Mouse (Mus musculus): ENCODE measurements around the gene Auts2. TPM values are rescaled to one million over a fixed set of nuclear protein-coding genes. Genes with fewer than 3 reads are reported as not detected.
A peak's percentile ranks its signal among the peaks of the same experiment; 100 is the strongest.

Gene Auts2
- polyA plus RNA-seq, 1 experiment from 2014 or later, result 75.0 TPM

GRCm38 (mm10) chr5:132541951-132542350 lies 1.2 kb downstream of the Auts2 start:
- peak overlapping the region; percentile 85 for H3K4me3 ChIP-seq (replicated peaks; ENCODE audit: low read depth, low read length)
- H3K27ac ChIP-seq (replicated peaks; ENCODE audit: low read depth, low read length), result peak overlapping the region; percentile 91
- DNase-seq, result peak; percentile 76
- no peak for ATAC-seq (ENCODE audit: low FRiP score, low TSS enrichment)
- peaks cover 15% of the 10 kb centered on the region for H3K4me1 ChIP-seq (ENCODE audit: control insufficient read depth, insufficient read depth, low read length)
- H3K9ac ChIP-seq (replicated peaks; ENCODE audit: low read length), result peak overlapping the region; percentile 96
- H3K27me3 ChIP-seq (ENCODE audit: control insufficient read depth, insufficient read depth, low read length), result no peaks in the 10 kb centered on the region
- no peaks in the 10 kb centered on the region for H3K9me3 ChIP-seq (ENCODE audit: control insufficient read depth, low read length)
- WGBS, result under 1% methylated on average over 20 of the region's 21 CpGs
- H3K36me3 ChIP-seq (ENCODE audit: control insufficient read depth, insufficient read depth, low read length), result no peaks in the 10 kb centered on the region
- peak overlapping the region; percentile 71 for H3K4me2 ChIP-seq (ENCODE audit: low read length)

GRCm38 (mm10) chr5:132541371-132541931 lies 1.7 kb downstream of the Auts2 start:
- H3K4me2 ChIP-seq (ENCODE audit: low read length), result peak overlapping the region; percentile 71
- no peaks in the 10 kb centered on the region for H3K36me3 ChIP-seq (ENCODE audit: control insufficient read depth, insufficient read depth, low read length)
- ATAC-seq (ENCODE audit: low FRiP score, low TSS enrichment) (no peak), DNase-seq (peak; percentile 75)
- H3K4me1 ChIP-seq (ENCODE audit: control insufficient read depth, insufficient read depth, low read length), result peaks cover 20% of the 10 kb centered on the region
- WGBS, result under 1% methylated on average over 46 of the region's 46 CpGs
- no peaks in the 10 kb centered on the region for H3K27me3 ChIP-seq (ENCODE audit: control insufficient read depth, insufficient read depth, low read length)
- peak overlapping the region; percentile 85 for H3K4me3 ChIP-seq (replicated peaks; ENCODE audit: low read depth, low read length)
- H3K9me3 ChIP-seq (ENCODE audit: control insufficient read depth, low read length), result no peaks in the 10 kb centered on the region
- H3K27ac ChIP-seq (replicated peaks; ENCODE audit: low read depth, low read length), result peak overlapping the region; percentile 91
- peak overlapping the region; percentile 96 for H3K9ac ChIP-seq (replicated peaks; ENCODE audit: low read length)

GRCm38 (mm10) chr5:132540841-132541311 lies 2.3 kb downstream of the Auts2 start:
- Histone ChIP-seq H3K27ac (replicated peaks; ENCODE audit: low read depth, low read length) (peak overlapping the region; percentile 91), H3K9me3 (ENCODE audit: control insufficient read depth, low read length) (no peaks in the 10 kb centered on the region), H3K9ac (replicated peaks; ENCODE audit: low read length) (peak overlapping the region; percentile 96), H3K4me1 (ENCODE audit: control insufficient read depth, insufficient read depth, low read length) (peaks cover 22% of the 10 kb centered on the region), H3K27me3 (ENCODE audit: control insufficient read depth, insufficient read depth, low read length) (no peaks in the 10 kb centered on the region), H3K36me3 (ENCODE audit: control insufficient read depth, insufficient read depth, low read length) (no peaks in the 10 kb centered on the region), H3K4me3 (replicated peaks; ENCODE audit: low read depth, low read length) (peak overlapping the region; percentile 85), H3K4me2 (ENCODE audit: low read length) (peak overlapping the region; percentile 71)
- DNase-seq (peak; percentile 65), ATAC-seq (ENCODE audit: low FRiP score, low TSS enrichment) (no peak)
- WGBS, result under 1% methylated on average over 6 of the region's 7 CpGs

- Histone ChIP-seq H3K4me3 (replicated peaks; ENCODE audit: low read depth, low read length) (no peak overlapping the region), H3K9ac (replicated peaks; ENCODE audit: low read length) (no peak overlapping the region), H3K4me2 (ENCODE audit: low read length) (no peak overlapping the region), H3K4me1 (ENCODE audit: control insufficient read depth, insufficient read depth, low read length) (peaks cover 33% of the 10 kb centered on the region), H3K27me3 (ENCODE audit: control insufficient read depth, insufficient read depth, low read length) (no peaks in the 10 kb centered on the region), H3K36me3 (ENCODE audit: control insufficient read depth, insufficient read depth, low read length) (no peaks in the 10 kb centered on the region), H3K9me3 (ENCODE audit: control insufficient read depth, low read length) (no peaks in the 10 kb centered on the region), H3K27ac (replicated peaks; ENCODE audit: low read depth, low read length) (no peak overlapping the region)
- DNase-seq (no peak), ATAC-seq (ENCODE audit: low FRiP score, low TSS enrichment) (no peak)
- 87% methylated on average over 4 of the region's 4 CpGs for WGBS
Measured at GRCm38 (mm10) chr5:132537475-132537874, 5.7 kb downstream of the Auts2 start.

- H3K4me3 ChIP-seq (replicated peaks; ENCODE audit: low read depth, low read length), result no peak overlapping the region
- H3K4me2 ChIP-seq (ENCODE audit: low read length), result no peak overlapping the region
- no peak for DNase-seq
- no peaks in the 10 kb centered on the region for H3K36me3 ChIP-seq (ENCODE audit: control insufficient read depth, insufficient read depth, low read length)
- 20% methylated on average over 3 of the region's 3 CpGs for WGBS
- no peaks in the 10 kb centered on the region for H3K9me3 ChIP-seq (ENCODE audit: control insufficient read depth, low read length)
- H3K4me1 ChIP-seq (ENCODE audit: control insufficient read depth, insufficient read depth, low read length), result peaks cover 59% of the 10 kb centered on the region
- H3K27ac ChIP-seq (replicated peaks; ENCODE audit: low read depth, low read length), result no peak overlapping the region
- H3K27me3 ChIP-seq (ENCODE audit: control insufficient read depth, insufficient read depth, low read length), result no peaks in the 10 kb centered on the region
- no peak for ATAC-seq (ENCODE audit: low FRiP score, low TSS enrichment)
- no peak overlapping the region for H3K9ac ChIP-seq (replicated peaks; ENCODE audit: low read length)
Measured at GRCm38 (mm10) chr5:132526395-132526794, 16.7 kb downstream of the Auts2 start.

- Histone ChIP-seq H3K4me2 (ENCODE audit: low read length) (peak overlapping the region; percentile 9; the same call in 1 of the 2 replicates), H3K4me3 (replicated peaks; ENCODE audit: low read depth, low read length) (no peak overlapping the region), H3K27me3 (ENCODE audit: control insufficient read depth, insufficient read depth, low read length) (no peaks in the 10 kb centered on the region), H3K27ac (replicated peaks; ENCODE audit: low read depth, low read length) (no peak overlapping the region), H3K9ac (replicated peaks; ENCODE audit: low read length) (no peak overlapping the region), H3K9me3 (ENCODE audit: control insufficient read depth, low read length) (no peaks in the 10 kb centered on the region), H3K4me1 (ENCODE audit: control insufficient read depth, insufficient read depth, low read length) (peaks cover 69% of the 10 kb centered on the region), H3K36me3 (ENCODE audit: control insufficient read depth, insufficient read depth, low read length) (no peaks in the 10 kb centered on the region)
- ATAC-seq (ENCODE audit: low FRiP score, low TSS enrichment) (peak; percentile 37; the same call in 1 of the 2 replicates), DNase-seq (peak; percentile 64)
- 13% methylated on average over 12 of the region's 12 CpGs for WGBS
Measured at GRCm38 (mm10) chr5:132521358-132521873, 21.7 kb downstream of the Auts2 start.

- no peak overlapping the region for H3K9ac ChIP-seq (replicated peaks; ENCODE audit: low read length)
- no peak overlapping the region for H3K4me3 ChIP-seq (replicated peaks; ENCODE audit: low read depth, low read length)
- WGBS, result 37% methylated on average over 6 of the region's 6 CpGs
- H3K27ac ChIP-seq (replicated peaks; ENCODE audit: low read depth, low read length), result no peak overlapping the region
- DNase-seq, result no peak
- H3K9me3 ChIP-seq (ENCODE audit: control insufficient read depth, low read length), result no peaks in the 10 kb centered on the region
- no peak for ATAC-seq (ENCODE audit: low FRiP score, low TSS enrichment)
- no peaks in the 10 kb centered on the region for H3K36me3 ChIP-seq (ENCODE audit: control insufficient read depth, insufficient read depth, low read length)
- peaks cover 65% of the 10 kb centered on the region for H3K4me1 ChIP-seq (ENCODE audit: control insufficient read depth, insufficient read depth, low read length)
- no peaks in the 10 kb centered on the region for H3K27me3 ChIP-seq (ENCODE audit: control insufficient read depth, insufficient read depth, low read length)
- no peak overlapping the region for H3K4me2 ChIP-seq (ENCODE audit: low read length)
Measured at GRCm38 (mm10) chr5:132517879-132518278, 25.3 kb downstream of the Auts2 start.

GRCm38 (mm10) chr5:132514521-132514920 lies 28.6 kb downstream of the Auts2 start:
- Histone ChIP-seq H3K27me3 (ENCODE audit: control insufficient read depth, insufficient read depth, low read length) (no peaks in the 10 kb centered on the region), H3K4me3 (replicated peaks; ENCODE audit: low read depth, low read length) (no peak overlapping the region), H3K9me3 (ENCODE audit: control insufficient read depth, low read length) (no peaks in the 10 kb centered on the region), H3K27ac (replicated peaks; ENCODE audit: low read depth, low read length) (no peak overlapping the region), H3K36me3 (ENCODE audit: control insufficient read depth, insufficient read depth, low read length) (no peaks in the 10 kb centered on the region), H3K4me2 (ENCODE audit: low read length) (no peak overlapping the region), H3K4me1 (ENCODE audit: control insufficient read depth, insufficient read depth, low read length) (peaks cover 40% of the 10 kb centered on the region), H3K9ac (replicated peaks; ENCODE audit: low read length) (no peak overlapping the region)
- DNase-seq (no peak), ATAC-seq (ENCODE audit: low FRiP score, low TSS enrichment) (no peak)
- WGBS, result 93% methylated on average over 6 of the region's 6 CpGs

- Histone ChIP-seq H3K9ac (replicated peaks; ENCODE audit: low read length) (no peak overlapping the region), H3K27ac (replicated peaks; ENCODE audit: low read depth, low read length) (no peak overlapping the region), H3K9me3 (ENCODE audit: control insufficient read depth, low read length) (no peaks in the 10 kb centered on the region), H3K4me3 (replicated peaks; ENCODE audit: low read depth, low read length) (no peak overlapping the region), H3K4me1 (ENCODE audit: control insufficient read depth, insufficient read depth, low read length) (peaks cover 35% of the 10 kb centered on the region), H3K36me3 (ENCODE audit: control insufficient read depth, insufficient read depth, low read length) (no peaks in the 10 kb centered on the region), H3K4me2 (ENCODE audit: low read length) (no peak overlapping the region), H3K27me3 (ENCODE audit: control insufficient read depth, insufficient read depth, low read length) (no peaks in the 10 kb centered on the region)
- no peak for DNase-seq
- WGBS, result 37% methylated on average over 7 of the region's 7 CpGs
- ATAC-seq (ENCODE audit: low FRiP score, low TSS enrichment), result no peak
Measured at GRCm38 (mm10) chr5:132513206-132513605, 29.9 kb downstream of the Auts2 start.
